Mouse (Mus musculus) erythroblast, embryonic 14.5 days (primary cell): ENCODE measurements around the gene Nup160.

Experiments used
- GATA1 ChIP-seq: IDR thresholded peaks from 2 replicates; pipeline ENCODE4 v1.6.1; 2012; ENCODE audit warnings: low read length, inconsistent platforms, mixed read lengths
- TAL1 ChIP-seq: IDR thresholded peaks from 3 replicates; pipeline ENCODE4 v1.6.1; 2012; ENCODE audit warnings: low read length, inconsistent platforms, mixed read lengths

DNA sequence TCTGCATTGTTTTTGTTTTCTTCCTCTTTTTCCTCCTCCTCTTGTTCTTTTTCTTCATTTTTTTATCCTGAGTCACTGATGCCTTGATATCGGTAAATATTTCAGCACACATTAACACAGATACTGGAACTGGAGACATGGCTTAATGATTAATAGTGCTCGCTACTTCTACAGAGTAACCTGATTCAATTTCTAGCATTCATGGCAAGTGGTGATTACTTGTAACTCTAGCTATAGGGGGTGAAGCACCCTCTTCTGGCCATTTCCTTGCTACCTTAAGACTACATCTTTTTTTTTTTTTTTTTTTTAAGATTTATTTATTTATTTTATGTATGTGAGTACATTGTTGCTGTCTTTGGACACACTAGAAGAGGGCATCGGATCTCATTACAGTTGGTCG lies 23.9 kb downstream of the Nup160 start:
- no peak for TF ChIP-seq TAL1
- no peak for TF ChIP-seq GATA1
